Mouse (Mus musculus) forebrain, embryonic 15.5 days (tissue): Measurements from ENCODE around the gene Cdc42ep1. TPM values are rescaled to one million over a fixed set of nuclear protein-coding genes. Genes with fewer than 3 reads are reported as not detected.
"Not testable (repeated sequence)": the region's sequence is repeated elsewhere in the genome, so short reads cannot be mapped to it uniquely, and the experiment has no call there.

Experiments used
- ATAC-seq: fragments of 200-750 bp; cut with Nextera tagmentation; replicated peaks from 2 replicates; pipeline ENCODE4 v1.8.0; 2017; ENCODE audit warnings: mild to moderate bottlenecking, moderate TSS enrichment, moderate library complexity
- H3K27ac ChIP-seq: fragments of 300-500 bp; sonication (generic); replicated peaks from 2 replicates; pipeline ENCODE4 v1.5.1; 2015; ENCODE audit warnings: mild to moderate bottlenecking, inconsistent platforms
- H3K27me3 ChIP-seq: fragments of 300-500 bp; sonication (generic); 2 replicates; pipeline ENCODE4 v1.6.1; 2015; ENCODE audit warnings: inconsistent platforms
- H3K36me3 ChIP-seq: fragments of 300-500 bp; sonication (generic); 2 replicates; pipeline ENCODE4 v1.6.1; 2015; ENCODE audit warnings: mild to moderate bottlenecking, inconsistent platforms
- H3K4me1 ChIP-seq: fragments of 300-500 bp; sonication (generic); 2 replicates; pipeline ENCODE4 v1.6.1; 2015; ENCODE audit warnings: inconsistent platforms
- H3K4me2 ChIP-seq: fragments of 300-500 bp; sonication (generic); replicated peaks from 2 replicates; pipeline ENCODE4 v1.6.1; 2015; ENCODE audit warnings: mild to moderate bottlenecking, inconsistent platforms
- H3K4me3 ChIP-seq: fragments of 300-500 bp; sonication (generic); 2 replicates; pipeline ENCODE4 v1.5.1; 2015; ENCODE audit warnings: mild to moderate bottlenecking, inconsistent platforms
- H3K9ac ChIP-seq: fragments of 300-500 bp; sonication (generic); replicated peaks from 2 replicates; pipeline ENCODE4 v1.6.1; 2015; ENCODE audit warnings: mild to moderate bottlenecking, inconsistent platforms
- H3K9me3 ChIP-seq: fragments of 300-500 bp; sonication (generic); 2 replicates; pipeline ENCODE4 v1.6.1; 2016; ENCODE audit warnings: inconsistent platforms
- WGBS: fragments of 180-500 bp; shearing (Covaris S2); methylation state at CpG from one replicate; pipeline ENCODE4 v1.1.7; 2015; ENCODE audit warnings: mixed read lengths; 5-methylcytosine and 5-hydroxymethylcytosine counted together
- polyA plus RNA-seq: library from polyadenylated mRNA; unstranded; fragments of >200 nt; fragmentation: Nextera tagmentation; extraction: Ambion mirVana; gene quantifications from 2 replicates; pipeline ENCODE4 v1.2.1, GENCODE M21; 2015

Gene Cdc42ep1
- polyA plus RNA-seq, 1 experiment from 2014 or later, result 9.0 TPM

- H3K4me3 ChIP-seq, result no peak overlapping the region
- H3K4me1 ChIP-seq, result peaks cover 34% of the 10 kb centered on the region
- no peaks in the 10 kb centered on the region; the same call in 1 of the 2 replicates for H3K36me3 ChIP-seq
- no peak overlapping the region for H3K4me2 ChIP-seq
- H3K9me3 ChIP-seq, result no peaks in the 10 kb centered on the region
- WGBS, result 70% methylated on average over 8 of the region's 8 CpGs
- ATAC-seq, result no peak
- no peaks in the 10 kb centered on the region for H3K27me3 ChIP-seq
- H3K27ac ChIP-seq, result no peak overlapping the region
- H3K9ac ChIP-seq, result no peak overlapping the region
Observed at GRCm38 (mm10) chr15:78874989-78875388, 32.6 kb downstream of the Cdc42ep1 start.

DNA sequence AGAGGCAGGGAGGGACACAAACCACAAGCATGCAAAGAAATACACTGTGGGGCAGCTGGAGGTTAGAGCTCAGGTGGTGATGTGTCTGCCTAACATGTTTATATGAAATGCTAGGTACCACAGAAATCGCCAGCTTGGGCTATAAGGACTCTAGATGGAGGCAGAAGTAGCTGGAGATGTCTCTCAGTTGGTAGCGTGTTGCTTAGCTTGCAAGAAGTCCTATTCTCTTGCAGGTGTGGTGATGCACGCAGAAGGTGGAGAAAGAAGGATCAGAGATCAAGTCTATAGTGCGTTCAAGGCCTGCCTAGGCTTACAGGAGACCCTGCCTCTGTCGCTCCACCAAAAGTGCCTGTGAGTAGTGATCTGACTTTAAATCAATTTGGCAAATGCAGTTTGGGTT, 33.1 kb downstream of the Cdc42ep1 start:
- H3K4me3 ChIP-seq, result no peak overlapping the region
- peak overlapping the region; percentile 75; the same call in 1 of the 2 replicates for H3K9ac ChIP-seq
- H3K27me3 ChIP-seq, result no peaks in the 10 kb centered on the region
- ATAC-seq, result no peak
- peaks cover 34% of the 10 kb centered on the region for H3K4me1 ChIP-seq
- no peak overlapping the region for H3K4me2 ChIP-seq
- H3K27ac ChIP-seq, result peak overlapping the region; percentile 98
- H3K36me3 ChIP-seq, result no peaks in the 10 kb centered on the region; the same call in 1 of the 2 replicates
- WGBS, result 83% methylated on average over 5 of the region's 5 CpGs
- no peaks in the 10 kb centered on the region for H3K9me3 ChIP-seq

- ATAC-seq, result peak; percentile 29
- no peaks in the 10 kb centered on the region for H3K9me3 ChIP-seq
- 4% methylated on average over 17 of the region's 17 CpGs for WGBS
Observed at GRCm38 (mm10) chr15:78876258-78876696, 33.9 kb downstream of the Cdc42ep1 start.

GRCm38 (mm10) chr15:78876991-78877809, 34.8 kb downstream of the Cdc42ep1 start, which contains the start of gene Gga1:
Gga1 (plus strand) TSS chr15:78877190.
- H3K4me1 ChIP-seq, result peaks cover 34% of the 10 kb centered on the region
- H3K9me3 ChIP-seq, result no peaks in the 10 kb centered on the region
- H3K27ac ChIP-seq, result peak within 1 kb of the TSS; percentile 98
- peaks cover 9% of the 10 kb centered on the region for H3K36me3 ChIP-seq
- peak within 1 kb of the TSS; percentile 54 for H3K4me2 ChIP-seq
- peak within 1 kb of the TSS; percentile 78 for H3K4me3 ChIP-seq
- under 1% methylated on average over 66 of the region's 95 CpGs for WGBS
- H3K9ac ChIP-seq, result peak within 1 kb of the TSS; percentile 75
- no peaks in the 10 kb centered on the region for H3K27me3 ChIP-seq
- peak; percentile 91 for ATAC-seq

More at GRCm38 (mm10) chr15:78876258-78876696, 33.9 kb downstream of the Cdc42ep1 start:
- Histone ChIP-seq H3K4me3 (peak overlapping the region; percentile 78), H3K27me3 (no peaks in the 10 kb centered on the region), H3K27ac (peak overlapping the region; percentile 98), H3K4me2 (peak overlapping the region; percentile 54), H3K4me1 (peaks cover 34% of the 10 kb centered on the region), H3K36me3 (no peaks in the 10 kb centered on the region; the same call in 1 of the 2 replicates), H3K9ac (peak overlapping the region; percentile 75)

DNA sequence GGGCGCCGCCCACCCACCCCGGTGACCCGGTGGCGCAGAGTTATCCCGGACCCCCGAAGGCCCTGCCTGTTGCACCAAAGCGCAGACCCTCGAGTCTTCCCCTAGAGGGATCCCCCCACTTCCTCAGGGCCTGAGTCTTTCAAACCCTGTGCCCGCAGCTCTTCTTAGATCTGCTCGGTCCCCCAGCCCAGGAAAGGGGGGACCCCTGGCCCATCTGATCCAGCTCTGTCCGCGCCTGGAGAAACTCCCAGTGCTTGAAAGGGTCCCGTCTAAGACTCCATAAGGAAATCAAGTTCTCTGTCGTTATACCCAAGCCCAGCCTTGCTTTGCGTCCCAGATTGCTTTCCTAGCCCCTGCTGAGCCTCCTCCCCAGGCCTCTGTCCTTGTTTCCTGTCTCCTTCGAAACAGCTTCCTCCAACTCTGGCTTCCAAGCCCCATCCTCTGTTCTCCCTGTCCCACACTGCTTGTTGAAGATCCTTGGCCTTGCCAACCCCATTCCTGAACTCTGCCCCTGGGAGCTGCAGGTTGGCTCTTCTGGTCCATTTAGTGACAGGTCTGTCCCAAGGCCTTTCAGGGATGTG, 35.5 kb downstream of the Cdc42ep1 start:
- Histone ChIP-seq H3K27ac (peak overlapping the region; percentile 98), H3K36me3 (peaks cover 16% of the 10 kb centered on the region), H3K9me3 (no peaks in the 10 kb centered on the region), H3K4me2 (peak overlapping the region; percentile 52), H3K4me3 (peak overlapping the region; percentile 78), H3K9ac (peak overlapping the region; percentile 75), H3K27me3 (no peaks in the 10 kb centered on the region), H3K4me1 (peaks cover 34% of the 10 kb centered on the region)
- ATAC-seq, result peak; percentile 1; the same call in 1 of the 2 replicates
- WGBS, result under 1% methylated on average over 16 of the region's 17 CpGs

GRCm38 (mm10) chr15:78878792-78879516, 36.5 kb downstream of the Cdc42ep1 start:
- peaks cover 26% of the 10 kb centered on the region for H3K36me3 ChIP-seq
- H3K27ac ChIP-seq, H3K9ac ChIP-seq, H3K9me3 ChIP-seq, ATAC-seq, H3K4me2 ChIP-seq, H3K27me3 ChIP-seq, H3K4me3 ChIP-seq: not testable (repeated sequence)
- H3K4me1 ChIP-seq, result peaks cover 29% of the 10 kb centered on the region
- 79% methylated on average over 7 of the region's 7 CpGs for WGBS

DNA sequence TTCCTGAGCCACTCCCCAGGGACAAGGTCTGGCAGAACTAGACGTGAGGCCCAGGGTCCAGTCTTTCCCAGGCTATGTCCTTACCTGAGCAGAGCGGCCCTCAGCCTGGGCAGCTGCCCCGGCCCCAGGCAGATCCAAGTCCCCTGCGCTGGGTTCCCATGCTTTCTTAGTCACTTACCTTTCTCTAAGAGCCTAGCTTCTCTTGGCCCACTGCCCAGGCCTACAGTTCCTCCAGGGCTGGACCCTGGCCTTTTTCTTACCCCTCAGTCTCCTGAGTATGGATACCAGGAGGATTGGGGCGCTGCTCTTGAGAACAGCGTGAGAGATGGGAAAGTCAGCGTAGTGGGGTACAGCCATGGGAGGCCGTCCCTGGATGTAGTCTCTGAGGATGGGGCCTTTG, 38.0 kb downstream of the Cdc42ep1 start:
- Histone ChIP-seq H3K4me3 (no peak overlapping the region), H3K27me3 (no peaks in the 10 kb centered on the region), H3K4me1 (peaks cover 27% of the 10 kb centered on the region), H3K36me3 (peaks cover 39% of the 10 kb centered on the region), H3K9me3 (no peaks in the 10 kb centered on the region), H3K9ac (no peak overlapping the region), H3K27ac (no peak overlapping the region), H3K4me2 (no peak overlapping the region)
- no peak for ATAC-seq
- WGBS, result 91% methylated on average over 8 of the region's 8 CpGs

DNA sequence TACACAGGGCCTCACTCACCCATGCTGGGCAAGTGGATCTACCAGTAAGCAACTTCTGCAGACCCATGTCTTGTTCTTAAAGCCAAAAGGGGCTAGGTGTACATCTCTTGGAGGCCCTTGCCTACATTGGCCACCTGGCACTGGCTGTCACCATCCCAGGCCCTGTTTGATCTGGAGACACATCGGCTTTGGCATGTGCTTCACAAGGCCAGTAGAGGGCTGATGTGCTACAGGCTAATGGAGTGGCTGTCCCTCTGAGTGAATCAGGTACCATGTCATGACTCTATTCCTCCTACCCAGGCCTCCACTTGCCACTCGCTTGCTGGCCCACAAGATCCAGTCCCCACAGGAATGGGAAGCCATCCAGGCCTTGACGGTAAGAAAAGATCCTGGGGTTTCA, 39.4 kb downstream of the Cdc42ep1 start:
- H3K27ac ChIP-seq, result no peak overlapping the region
- H3K27me3 ChIP-seq, result no peaks in the 10 kb centered on the region
- H3K4me1 ChIP-seq, result peaks cover 14% of the 10 kb centered on the region
- H3K9me3 ChIP-seq, result no peaks in the 10 kb centered on the region
- no peak overlapping the region for H3K4me2 ChIP-seq
- H3K36me3 ChIP-seq, result peaks cover 52% of the 10 kb centered on the region
- 90% methylated on average over 3 of the region's 3 CpGs for WGBS
- no peak overlapping the region for H3K9ac ChIP-seq
- H3K4me3 ChIP-seq, result no peak overlapping the region
- no peak for ATAC-seq

DNA sequence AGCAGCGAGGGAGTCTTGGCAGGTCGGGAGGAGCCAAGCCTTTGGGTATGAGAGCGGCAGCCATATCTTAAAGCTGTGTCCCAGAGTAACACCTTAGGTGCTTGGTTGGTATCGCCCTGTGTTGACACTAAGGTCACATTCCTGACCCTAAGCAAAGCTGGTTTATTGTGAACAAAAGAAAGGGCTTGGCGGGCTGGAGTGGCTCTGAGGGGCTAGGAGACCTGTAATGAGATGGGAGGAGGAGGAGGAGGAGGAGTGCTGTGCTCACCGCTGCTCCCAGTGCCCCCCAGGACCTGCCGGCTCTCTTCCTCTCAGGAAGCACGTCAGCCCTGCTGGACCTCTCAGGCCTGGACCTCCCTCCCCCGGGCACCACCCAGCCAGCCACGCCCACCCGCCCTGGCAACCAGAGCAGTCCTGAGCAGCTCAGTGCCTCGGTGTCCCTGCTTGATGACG, 47.0 kb downstream of the Cdc42ep1 start:
- no peaks in the 10 kb centered on the region for H3K4me1 ChIP-seq
- no peak overlapping the region for H3K4me2 ChIP-seq
- H3K4me3 ChIP-seq, result no peak overlapping the region
- ATAC-seq, result no peak
- no peak overlapping the region for H3K9ac ChIP-seq
- H3K9me3 ChIP-seq, result no peaks in the 10 kb centered on the region
- 23% methylated on average over 13 of the region's 13 CpGs for WGBS
- H3K27ac ChIP-seq, result no peak overlapping the region
- H3K36me3 ChIP-seq, result peaks cover 63% of the 10 kb centered on the region
- H3K27me3 ChIP-seq, result no peaks in the 10 kb centered on the region

DNA sequence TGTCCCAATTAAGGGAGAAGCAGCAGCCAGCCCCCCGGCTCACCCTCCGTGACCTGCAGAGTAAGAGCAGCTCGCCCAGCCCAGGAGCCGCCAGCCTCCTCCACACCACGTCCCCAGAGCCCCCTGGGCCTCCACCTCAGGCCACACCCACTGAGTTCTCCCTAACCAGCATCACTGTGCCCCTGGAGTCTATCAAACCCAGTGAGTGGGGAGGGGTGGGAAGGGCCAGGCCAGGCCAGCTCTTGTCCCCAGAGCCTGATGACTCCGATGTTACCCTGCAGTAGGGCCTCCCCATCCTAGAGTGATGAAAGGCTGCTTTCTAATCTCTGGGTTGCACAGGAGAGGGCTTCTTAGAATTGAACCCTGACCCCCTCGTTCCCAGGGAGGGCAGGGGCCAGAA, 50.0 kb downstream of the Cdc42ep1 start:
- Histone ChIP-seq H3K4me1 (no peaks in the 10 kb centered on the region), H3K9ac (no peak overlapping the region), H3K4me3 (no peak overlapping the region), H3K27ac (no peak overlapping the region), H3K36me3 (peaks cover 39% of the 10 kb centered on the region), H3K4me2 (no peak overlapping the region), H3K27me3 (no peaks in the 10 kb centered on the region), H3K9me3 (no peaks in the 10 kb centered on the region)
- ATAC-seq, result no peak
- 64% methylated on average over 7 of the region's 7 CpGs for WGBS

DNA sequence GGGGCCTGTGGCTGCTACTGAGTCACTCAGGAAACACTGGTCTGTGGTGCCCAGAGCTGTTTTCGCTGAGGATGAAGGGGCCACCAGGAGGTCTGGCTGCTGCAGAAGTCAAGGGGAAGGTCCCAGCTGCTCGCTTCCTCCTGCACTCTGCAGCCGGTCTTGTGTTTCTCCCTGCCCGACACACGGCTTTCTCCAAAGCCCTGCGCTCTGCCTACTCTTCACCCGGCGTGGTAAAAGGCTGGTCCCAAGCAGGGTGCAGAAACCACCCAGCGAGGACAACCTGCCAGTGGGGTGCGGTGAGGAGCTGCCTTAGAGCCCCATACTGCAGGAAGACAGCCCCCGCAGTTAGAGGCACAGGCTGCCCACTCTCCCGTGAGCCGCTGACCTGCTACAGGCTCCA, 52.3 kb downstream of the Cdc42ep1 start:
- WGBS, result 75% methylated on average over 13 of the region's 13 CpGs
- H3K9me3 ChIP-seq, result no peaks in the 10 kb centered on the region
- no peaks in the 10 kb centered on the region; the same call in 1 of the 2 replicates for H3K27me3 ChIP-seq
- H3K27ac ChIP-seq, result no peak overlapping the region
- no peak overlapping the region for H3K4me3 ChIP-seq
- peaks cover 5% of the 10 kb centered on the region; the same call in 1 of the 2 replicates for H3K4me1 ChIP-seq
- H3K36me3 ChIP-seq, result peaks cover 29% of the 10 kb centered on the region
- ATAC-seq, result no peak
- H3K9ac ChIP-seq, result no peak overlapping the region
- no peak overlapping the region for H3K4me2 ChIP-seq

DNA sequence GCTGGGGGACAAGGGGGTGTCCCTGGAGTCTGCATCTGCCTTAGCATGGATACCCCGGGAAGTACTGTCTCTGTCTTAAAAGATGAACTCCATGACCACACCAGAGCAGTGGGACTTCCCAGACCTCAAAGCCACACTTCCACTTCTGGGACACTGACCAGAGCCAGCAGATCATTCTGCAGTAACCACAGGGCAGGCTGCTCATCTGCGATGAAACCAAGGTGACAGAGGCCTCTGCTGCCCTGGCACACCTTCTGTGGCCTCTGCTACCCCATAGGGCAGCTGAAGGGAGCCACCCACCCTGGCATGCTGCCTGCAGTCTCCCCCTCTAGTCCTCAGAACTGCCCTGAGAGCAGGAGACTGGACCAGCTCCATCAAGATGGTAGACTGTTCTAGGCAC, 53.3 kb downstream of the Cdc42ep1 start:
- H3K27me3 ChIP-seq, result no peaks in the 10 kb centered on the region; the same call in 1 of the 2 replicates
- H3K4me1 ChIP-seq, result peaks cover 15% of the 10 kb centered on the region
- no peak overlapping the region for H3K27ac ChIP-seq
- H3K9me3 ChIP-seq, result no peaks in the 10 kb centered on the region
- no peak overlapping the region for H3K9ac ChIP-seq
- H3K4me2 ChIP-seq, result no peak overlapping the region
- no peak for ATAC-seq
- H3K4me3 ChIP-seq, result no peak overlapping the region
- 92% methylated on average over 2 of the region's 2 CpGs for WGBS
- H3K36me3 ChIP-seq, result peaks cover 24% of the 10 kb centered on the region
